Mouse (Mus musculus): ENCODE results near the gene Hes3. TPM values are rescaled to one million over a fixed set of nuclear protein-coding genes. Genes with fewer than 3 reads are reported as not detected.

Hes3 gene
- polyA plus RNA-seq, 1 experiment from 2014 or later = 12.6 TPM

DNA sequence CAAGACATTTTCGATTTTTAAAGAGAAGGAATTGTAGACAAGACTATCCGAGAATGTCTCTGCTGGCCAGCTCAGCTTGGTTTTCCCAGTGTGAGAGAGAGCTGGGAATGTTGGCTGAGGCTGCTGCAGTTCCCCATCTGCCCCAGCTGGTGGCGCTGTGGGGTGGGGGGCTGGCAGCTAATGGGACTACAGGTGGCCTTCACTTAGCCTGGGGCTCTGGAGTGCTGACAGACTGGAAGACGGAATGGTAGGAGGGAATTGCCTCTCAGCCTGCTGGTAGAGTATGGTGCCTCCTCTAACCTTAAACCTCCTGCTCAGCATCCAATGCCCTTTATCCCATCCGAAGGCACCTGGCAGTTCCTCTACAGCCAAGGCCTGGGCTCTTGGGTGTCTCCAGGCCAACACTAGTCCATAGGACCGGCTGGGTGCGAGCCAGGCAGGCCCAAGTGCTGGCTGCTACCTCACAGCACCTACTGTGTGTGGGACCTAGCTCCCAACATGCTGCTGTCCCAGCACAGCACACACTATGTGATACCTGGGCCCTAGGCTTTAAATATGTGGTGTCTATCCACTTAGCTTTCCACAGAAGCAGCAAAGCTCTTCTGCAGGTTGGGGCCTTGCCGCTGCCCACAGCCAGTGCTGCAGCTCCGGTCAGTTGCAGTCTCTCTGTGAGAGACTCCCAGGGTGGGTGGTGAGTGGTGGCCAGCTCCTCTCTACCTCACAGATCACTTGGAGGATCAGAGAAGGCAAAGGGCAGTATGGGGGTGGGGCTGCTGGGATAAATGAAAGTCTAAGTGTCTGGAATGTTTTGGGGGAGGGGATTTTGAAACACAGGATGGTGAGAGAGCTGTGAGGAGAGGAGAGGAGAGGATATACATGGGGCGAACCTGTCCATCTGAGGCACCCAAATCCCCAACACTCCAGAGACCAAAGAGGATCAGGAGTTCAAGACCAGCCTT, 14.8 kb downstream of the Hes3 start:
- no peak overlapping the region for H3K4me3 ChIP-seq (ENCODE audit: low read depth, low read length)
- no peak overlapping the region for H3K9ac ChIP-seq (ENCODE audit: low read length)
- no peaks in the 10 kb centered on the region for H3K9me3 ChIP-seq (ENCODE audit: control insufficient read depth, low read length)
- H3K4me2 ChIP-seq = no peak overlapping the region
- peaks cover 43% of the 10 kb centered on the region for H3K27me3 ChIP-seq (ENCODE audit: control insufficient read depth, insufficient read depth, low read length)
- no peaks in the 10 kb centered on the region for H3K36me3 ChIP-seq (ENCODE audit: control insufficient read depth, insufficient read depth, low read length)
- 52% methylated on average over 10 of the region's 10 CpGs for WGBS
- H3K27ac ChIP-seq (ENCODE audit: low read depth, low read length) = no peak overlapping the region
- H3K4me1 ChIP-seq (ENCODE audit: control insufficient read depth, insufficient read depth, low read length) = peaks cover 15% of the 10 kb centered on the region
- peak; percentile 86 for DNase-seq (ENCODE audit: low spot score, missing footprints)
- no peak for ATAC-seq (ENCODE audit: low FRiP score)

DNA sequence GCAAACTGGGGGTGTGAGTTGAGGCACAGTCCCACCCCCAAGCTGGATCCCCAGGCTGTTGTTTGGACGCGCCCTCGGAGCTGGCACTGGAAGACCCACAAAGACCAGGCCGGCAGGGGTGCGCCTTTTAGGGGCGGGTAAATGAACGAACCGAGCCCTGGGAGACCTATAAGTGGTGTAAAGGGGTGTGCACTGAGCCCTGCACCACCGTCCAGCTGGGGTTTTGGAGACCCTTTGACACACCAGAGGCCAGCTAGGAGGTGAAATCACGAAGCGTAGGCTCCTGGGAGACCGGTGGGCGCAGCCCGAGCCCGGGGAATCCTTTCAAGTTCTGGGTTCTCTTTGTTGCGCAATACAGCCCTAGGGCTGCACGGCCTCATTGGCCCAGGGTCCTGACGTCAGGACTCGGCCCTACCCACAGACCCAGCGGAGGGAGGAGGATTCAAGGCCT, 16.8 kb downstream of the Hes3 start:
- Histone ChIP-seq H3K9me3 (ENCODE audit: control insufficient read depth, low read length) (no peaks in the 10 kb centered on the region), H3K4me1 (ENCODE audit: control insufficient read depth, insufficient read depth, low read length) (peaks cover 15% of the 10 kb centered on the region), H3K27me3 (ENCODE audit: control insufficient read depth, insufficient read depth, low read length) (peaks cover 26% of the 10 kb centered on the region), H3K4me2 (peak overlapping the region; percentile 97), H3K27ac (ENCODE audit: low read depth, low read length) (0 out of 2 replicates have a peak overlapping the region, but pooled peaks have one; percentile 11), H3K4me3 (ENCODE audit: low read depth, low read length) (peak overlapping the region; percentile 54), H3K36me3 (ENCODE audit: control insufficient read depth, insufficient read depth, low read length) (no peaks in the 10 kb centered on the region), H3K9ac (ENCODE audit: low read length) (peak overlapping the region; percentile 76)
- 1% methylated on average over 20 of the region's 20 CpGs for WGBS
- peak; percentile 56; the same call in 1 of the 2 replicates for ATAC-seq (ENCODE audit: low FRiP score)
- DNase-seq (ENCODE audit: low spot score, missing footprints) = peak; percentile 95

DNA sequence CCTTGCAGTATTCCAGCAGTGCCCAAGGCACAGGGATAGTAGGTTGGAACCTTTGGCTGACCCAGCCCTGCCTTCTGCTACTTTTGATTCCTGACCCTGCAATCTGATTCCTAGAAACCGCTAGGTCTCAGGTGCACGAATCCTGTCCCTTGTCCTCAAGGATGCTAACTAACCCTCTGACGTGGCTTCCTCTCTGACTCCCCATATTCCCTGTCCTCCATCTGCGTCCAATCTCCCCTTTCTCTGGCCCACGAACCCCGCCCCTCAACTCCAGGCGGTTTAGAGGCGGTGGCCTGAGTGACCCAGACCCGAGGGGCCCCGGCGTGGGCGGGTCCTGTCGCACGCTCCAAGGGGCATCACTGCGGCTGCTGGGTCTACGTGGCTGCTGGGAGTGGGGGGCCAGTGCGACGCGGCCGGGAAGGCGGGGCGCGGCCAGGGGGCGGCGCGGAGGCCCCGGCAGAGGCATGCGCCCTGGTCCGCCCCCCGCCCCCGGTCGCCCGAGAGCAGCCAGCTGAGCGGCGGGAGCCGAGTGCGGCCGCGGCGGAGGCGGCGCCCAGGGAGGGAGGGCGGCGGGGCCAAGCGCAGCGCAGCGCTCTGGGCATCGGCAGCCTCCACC, 17.7 kb downstream of the Hes3 start, which contains the start of gene Gpr153:
TSS of gene Gpr153 (plus strand) at position 612 of the 616 bp plus-strand sequence.
- Histone ChIP-seq H3K9ac (ENCODE audit: low read length) (peak within 1 kb of the TSS; percentile 76), H3K27me3 (ENCODE audit: control insufficient read depth, insufficient read depth, low read length) (peaks cover 26% of the 10 kb centered on the region), H3K27ac (ENCODE audit: low read depth, low read length) (peak within 1 kb of the TSS; percentile 55), H3K9me3 (ENCODE audit: control insufficient read depth, low read length) (no peaks in the 10 kb centered on the region), H3K36me3 (ENCODE audit: control insufficient read depth, insufficient read depth, low read length) (no peaks in the 10 kb centered on the region), H3K4me1 (ENCODE audit: control insufficient read depth, insufficient read depth, low read length) (peaks cover 15% of the 10 kb centered on the region), H3K4me2 (peak within 1 kb of the TSS; percentile 97), H3K4me3 (ENCODE audit: low read depth, low read length) (peak within 1 kb of the TSS; percentile 54)
- ATAC-seq (ENCODE audit: low FRiP score) (peak; percentile 79), DNase-seq (ENCODE audit: low spot score, missing footprints) (peak; percentile 92)
- whole genome bisulfite sequencing = 0% methylated on average over 25 of the region's 48 CpGs

DNA sequence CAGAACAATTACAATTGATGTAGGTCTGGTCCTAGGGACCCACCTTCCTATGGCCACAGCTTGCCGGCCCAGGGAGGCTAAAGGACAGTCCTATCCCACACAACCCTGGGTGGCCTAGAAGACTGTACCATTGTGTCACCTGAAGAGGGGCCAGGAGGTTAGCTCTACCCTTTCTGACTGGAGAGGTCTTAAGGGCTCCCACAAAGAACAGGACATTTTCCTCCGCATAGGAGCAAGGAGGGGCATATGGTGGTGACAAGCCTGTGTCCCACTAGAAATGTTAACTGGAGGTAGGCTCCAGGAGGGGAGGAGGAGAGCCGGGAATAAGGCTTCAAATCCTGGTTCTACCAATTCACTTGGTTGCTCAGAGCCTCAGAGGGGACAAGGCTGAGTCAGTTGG, 18.3 kb downstream of the Hes3 start:
- Histone ChIP-seq H3K27me3 (ENCODE audit: control insufficient read depth, insufficient read depth, low read length) (peaks cover 26% of the 10 kb centered on the region), H3K36me3 (ENCODE audit: control insufficient read depth, insufficient read depth, low read length) (no peaks in the 10 kb centered on the region), H3K4me2 (peak overlapping the region; percentile 97; the same call in 1 of the 2 replicates), H3K4me1 (ENCODE audit: control insufficient read depth, insufficient read depth, low read length) (peaks cover 15% of the 10 kb centered on the region), H3K9me3 (ENCODE audit: control insufficient read depth, low read length) (no peaks in the 10 kb centered on the region), H3K9ac (ENCODE audit: low read length) (no peak overlapping the region; the same call in 1 of the 2 replicates), H3K4me3 (ENCODE audit: low read depth, low read length) (no peak overlapping the region), H3K27ac (ENCODE audit: low read depth, low read length) (peak overlapping the region; percentile 55)
- ATAC-seq (ENCODE audit: low FRiP score) (peak; percentile 17; the same call in 1 of the 2 replicates), DNase-seq (ENCODE audit: low spot score, missing footprints) (no peak)
- 19% methylated on average over 3 of the region's 3 CpGs for WGBS

DNA sequence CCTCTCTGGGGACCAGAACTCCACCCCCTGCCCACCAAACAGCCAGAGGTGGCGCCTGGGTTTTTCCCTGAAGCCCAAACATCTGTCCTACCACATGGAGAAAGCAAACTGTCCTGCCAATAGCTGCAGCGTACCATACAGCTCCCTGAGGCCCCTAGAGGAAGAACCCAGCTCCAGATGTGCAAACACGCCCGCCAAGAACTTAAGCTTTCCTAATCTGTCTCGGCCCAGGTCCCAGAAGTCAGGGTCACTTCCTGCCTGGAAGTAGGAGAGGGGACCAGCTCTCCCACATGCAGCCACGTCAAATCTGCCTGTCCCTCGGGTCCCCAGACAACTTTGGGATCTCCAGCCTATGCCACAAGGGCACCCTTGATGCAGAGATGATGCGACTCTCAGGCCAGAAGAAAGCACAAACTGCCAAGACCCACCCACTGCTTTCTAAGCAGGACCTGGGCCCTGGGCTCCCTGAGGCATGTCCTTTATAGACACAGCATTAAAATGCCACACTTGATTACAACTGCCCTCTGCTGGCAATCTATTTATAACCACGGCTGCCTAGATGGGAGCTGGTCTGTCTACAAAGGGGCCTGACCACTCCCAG, 18.9 kb downstream of the Hes3 start:
- 31% methylated on average over 9 of the region's 9 CpGs for WGBS

DNA sequence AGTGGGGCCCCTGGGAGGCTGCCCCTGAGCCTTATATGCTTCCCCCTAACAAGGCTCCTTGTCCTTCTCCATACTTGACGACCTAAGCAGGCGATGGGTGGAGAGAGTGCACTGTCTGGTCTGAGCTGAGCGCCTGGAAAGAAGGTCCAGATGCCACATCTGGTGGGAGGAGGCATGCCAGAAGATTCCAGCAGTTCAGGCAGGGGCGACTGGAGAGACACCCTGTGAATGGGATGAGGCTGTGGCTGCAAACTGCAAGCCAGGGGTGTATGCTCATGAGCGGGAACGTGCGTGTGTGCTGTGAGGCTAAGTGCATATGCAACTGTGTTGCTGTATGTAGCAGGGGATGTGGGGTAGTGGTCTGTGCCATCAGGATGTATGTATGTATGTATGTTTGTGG, 19.5 kb downstream of the Hes3 start:
- Histone ChIP-seq H3K9me3 (ENCODE audit: control insufficient read depth, low read length) (no peaks in the 10 kb centered on the region), H3K27me3 (ENCODE audit: control insufficient read depth, insufficient read depth, low read length) (peaks cover 26% of the 10 kb centered on the region), H3K4me3 (ENCODE audit: low read depth, low read length) (no peak overlapping the region), H3K4me2 (no peak overlapping the region), H3K36me3 (ENCODE audit: control insufficient read depth, insufficient read depth, low read length) (no peaks in the 10 kb centered on the region), H3K4me1 (ENCODE audit: control insufficient read depth, insufficient read depth, low read length) (peaks cover 15% of the 10 kb centered on the region), H3K9ac (ENCODE audit: low read length) (no peak overlapping the region), H3K27ac (ENCODE audit: low read depth, low read length) (no peak overlapping the region)
- ATAC-seq (ENCODE audit: low FRiP score) (no peak), DNase-seq (ENCODE audit: low spot score, missing footprints) (peak; percentile 73)
- WGBS = 61% methylated on average over 7 of the region's 7 CpGs

More for the DNA sequence above, 18.9 kb downstream of the Hes3 start:
- ATAC-seq (ENCODE audit: low FRiP score) = peak; percentile 1; the same call in 1 of the 2 replicates
- Histone ChIP-seq H3K9ac (ENCODE audit: low read length) (no peak overlapping the region), H3K4me3 (ENCODE audit: low read depth, low read length) (no peak overlapping the region), H3K4me2 (no peak overlapping the region), H3K9me3 (ENCODE audit: control insufficient read depth, low read length) (no peaks in the 10 kb centered on the region), H3K4me1 (ENCODE audit: control insufficient read depth, insufficient read depth, low read length) (peaks cover 15% of the 10 kb centered on the region), H3K27me3 (ENCODE audit: control insufficient read depth, insufficient read depth, low read length) (peaks cover 26% of the 10 kb centered on the region), H3K27ac (ENCODE audit: low read depth, low read length) (no peak overlapping the region; the same call in 1 of the 2 replicates), H3K36me3 (ENCODE audit: control insufficient read depth, insufficient read depth, low read length) (no peaks in the 10 kb centered on the region)
- DNase-seq (ENCODE audit: low spot score, missing footprints) = peak; percentile 90

DNA sequence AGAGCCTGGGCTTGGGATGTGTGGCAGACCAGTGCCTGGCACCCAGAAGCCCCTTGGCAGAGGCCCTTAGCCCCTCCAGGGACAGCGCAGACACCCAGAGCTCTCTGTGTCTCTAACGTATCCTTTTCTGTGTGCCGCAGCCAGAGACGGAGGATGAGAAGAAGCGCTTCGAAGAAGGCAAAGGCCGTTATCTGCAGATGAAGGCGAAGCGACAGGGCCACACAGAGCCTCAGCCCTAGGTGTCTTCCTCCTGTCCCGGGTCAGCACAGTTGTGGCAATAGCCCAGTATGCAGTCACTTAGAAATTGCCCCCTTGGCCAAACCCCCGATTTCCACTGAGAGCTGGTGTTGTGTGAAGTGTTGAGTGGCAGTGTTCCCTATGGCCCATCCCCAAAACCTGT, 20.1 kb downstream of the Hes3 start:
- DNase-seq (ENCODE audit: low spot score, missing footprints) (no peak), ATAC-seq (ENCODE audit: low FRiP score) (no peak)
- H3K27ac ChIP-seq (ENCODE audit: low read depth, low read length) = no peak overlapping the region
- H3K36me3 ChIP-seq (ENCODE audit: control insufficient read depth, insufficient read depth, low read length) = no peaks in the 10 kb centered on the region
- H3K4me1 ChIP-seq (ENCODE audit: control insufficient read depth, insufficient read depth, low read length) = peaks cover 15% of the 10 kb centered on the region
- 88% methylated on average over 11 of the region's 11 CpGs for WGBS
- H3K4me3 ChIP-seq (ENCODE audit: low read depth, low read length) = no peak overlapping the region
- no peak overlapping the region for H3K9ac ChIP-seq (ENCODE audit: low read length)
- H3K4me2 ChIP-seq = no peak overlapping the region
- peaks cover 23% of the 10 kb centered on the region for H3K27me3 ChIP-seq (ENCODE audit: control insufficient read depth, insufficient read depth, low read length)
- no peaks in the 10 kb centered on the region for H3K9me3 ChIP-seq (ENCODE audit: control insufficient read depth, low read length)

DNA sequence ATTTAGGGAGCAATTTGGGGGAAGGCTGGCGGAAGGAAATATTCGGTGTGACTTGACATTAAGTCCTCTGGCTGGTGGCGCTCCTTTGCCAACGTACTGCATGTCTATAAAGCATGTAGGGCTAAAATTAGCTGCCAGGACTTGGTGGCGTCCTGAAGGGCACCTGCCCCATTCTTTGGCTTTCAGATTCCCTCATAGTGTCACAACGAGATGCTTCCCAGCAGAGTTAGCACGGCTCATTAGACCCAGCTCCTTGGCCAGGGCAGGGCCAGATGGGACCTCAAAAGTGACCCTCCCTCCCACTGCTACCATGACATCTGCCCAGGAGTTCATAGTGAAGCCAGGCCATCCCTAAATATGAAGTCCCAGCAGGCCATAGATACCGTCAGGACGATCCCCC, 20.9 kb downstream of the Hes3 start:
- Histone ChIP-seq H3K36me3 (ENCODE audit: control insufficient read depth, insufficient read depth, low read length) (no peaks in the 10 kb centered on the region), H3K4me3 (ENCODE audit: low read depth, low read length) (no peak overlapping the region), H3K4me2 (no peak overlapping the region), H3K9me3 (ENCODE audit: control insufficient read depth, low read length) (no peaks in the 10 kb centered on the region), H3K27ac (ENCODE audit: low read depth, low read length) (no peak overlapping the region), H3K4me1 (ENCODE audit: control insufficient read depth, insufficient read depth, low read length) (peaks cover 15% of the 10 kb centered on the region), H3K9ac (ENCODE audit: low read length) (no peak overlapping the region), H3K27me3 (ENCODE audit: control insufficient read depth, insufficient read depth, low read length) (peaks cover 18% of the 10 kb centered on the region)
- ATAC-seq (ENCODE audit: low FRiP score) = no peak
- no peak for DNase-seq (ENCODE audit: low spot score, missing footprints)
- WGBS = 80% methylated on average over 9 of the region's 9 CpGs
